Mouse (Mus musculus) limb, embryonic 14.5 days (tissue): ENCODE measurements around the gene Tex9. TPM values are rescaled to one million over a fixed set of nuclear protein-coding genes. Genes with fewer than 3 reads are reported as not detected.

ENCODE experiments used
- ATAC-seq: fragments of 200-750 bp; cut with Nextera tagmentation; 2 replicates; pipeline ENCODE4 v1.8.0; 2017; ENCODE audit warnings: low read depth, moderate number of reproducible peaks, moderate TSS enrichment; ENCODE audit not compliant: low FRiP score
- DNase-seq: peaks from one replicate; pipeline ENCODE4 v3.0.0-alpha.2; 2015; ENCODE audit warnings: low spot score
- H3K27ac ChIP-seq: fragments of 300-500 bp; sonication (generic); replicated peaks from 2 replicates; pipeline ENCODE4 v1.5.1; 2014; ENCODE audit warnings: low read depth, mild to moderate bottlenecking, low read length, moderate library complexity, mixed read lengths
- H3K27me3 ChIP-seq: fragments of 300-500 bp; sonication (generic); 2 replicates; pipeline ENCODE4 v1.6.1; 2014; ENCODE audit warnings: low read length, mixed read lengths; ENCODE audit not compliant: control insufficient read depth, insufficient read depth
- H3K36me3 ChIP-seq: fragments of 300-500 bp; sonication (generic); 2 replicates; pipeline ENCODE4 v1.6.1; 2014; ENCODE audit warnings: mild to moderate bottlenecking, low read length, moderate library complexity, mixed read lengths; ENCODE audit not compliant: control insufficient read depth, insufficient read depth
- H3K4me1 ChIP-seq: fragments of 300-500 bp; sonication (generic); 2 replicates; pipeline ENCODE4 v1.6.1; 2014; ENCODE audit warnings: antibody characterized with exemption, low read length, mixed read lengths; ENCODE audit not compliant: control insufficient read depth, insufficient read depth
- H3K4me2 ChIP-seq: fragments of 300-500 bp; sonication (generic); replicated peaks from 2 replicates; pipeline ENCODE4 v1.6.1; 2014; ENCODE audit warnings: low read depth, mild to moderate bottlenecking, low read length, moderate library complexity; ENCODE audit not compliant: severe bottlenecking
- H3K4me3 ChIP-seq: fragments of 300-500 bp; sonication (generic); replicated peaks from 2 replicates; pipeline ENCODE4 v1.5.1; 2014; ENCODE audit warnings: low read length
- H3K9ac ChIP-seq: fragments of 300-500 bp; sonication (generic); 2 replicates; pipeline ENCODE4 v1.6.1; 2014; ENCODE audit warnings: mild to moderate bottlenecking, low read depth, low read length, moderate library complexity; ENCODE audit not compliant: severe bottlenecking
- H3K9me3 ChIP-seq: fragments of 300-500 bp; sonication (generic); 2 replicates; pipeline ENCODE4 v1.6.1; 2016; ENCODE audit warnings: low read length; ENCODE audit not compliant: control insufficient read depth
- POLR2A ChIP-seq: fragments of 200-500 bp; IDR thresholded peaks from 2 replicates; pipeline ENCODE4 v1.8.0; 2012; ENCODE audit warnings: inconsistent platforms, mild to moderate bottlenecking, moderate library complexity, borderline replicate concordance; ENCODE audit not compliant: insufficient read depth, insufficient read length; ENCODE audit errors: extremely low read depth
- WGBS: fragments of 180-500 bp; shearing (Covaris S2); extraction: QIAGEN DNeasy Blood & Tissue Kit; methylation state at CpG from one replicate; pipeline ENCODE4 v1.1.7; 2014; 5-methylcytosine and 5-hydroxymethylcytosine counted together
- polyA plus RNA-seq, 2 experiments: library from polyadenylated mRNA; depleted of rRNA in 1 of 2; stranded (reverse) in 1 of 2; unstranded in 1 of 2; fragments of >200 nt; fragmentation: Nextera tagmentation in 1 of 2; extraction: Ambion mirVana in 1 of 2; gene quantifications; 2 replicates each; pipeline versions ENCODE4 v1.2.1 to v1.2.3; 2012 to 2014

The Tex9 gene
- polyA plus RNA-seq, 2 experiments, result 24.0 to 26.0 TPM

- Histone ChIP-seq H3K36me3 (0 out of 2 replicates have a peak, but pooled peaks cover 3% of the 10 kb centered on the region), H3K9ac (no peak overlapping the region), H3K4me1 (no peaks in the 10 kb centered on the region), H3K27ac (no peak overlapping the region), H3K4me2 (no peak overlapping the region), H3K4me3 (no peak overlapping the region), H3K27me3 (no peaks in the 10 kb centered on the region), H3K9me3 (no peaks in the 10 kb centered on the region)
- TF ChIP-seq POLR2A, result no peak
- WGBS, result 65% methylated on average over 11 of the region's 11 CpGs
- DNase-seq (no peak), ATAC-seq (no peak)
Observed at GRCm38 (mm10) chr9:72467551-72468407, 24.2 kb downstream of the Tex9 start.

- no peak for DNase-seq
- ATAC-seq, result no peak
- no peaks in the 10 kb centered on the region for H3K4me1 ChIP-seq
- WGBS, result 80% methylated on average over 4 of the region's 4 CpGs
- no peak for TF ChIP-seq POLR2A
- no peak overlapping the region for H3K27ac ChIP-seq
- no peak overlapping the region for H3K4me2 ChIP-seq
- no peak overlapping the region for H3K9ac ChIP-seq
- no peak overlapping the region for H3K4me3 ChIP-seq
- no peaks in the 10 kb centered on the region for H3K9me3 ChIP-seq
- no peaks in the 10 kb centered on the region for H3K27me3 ChIP-seq
- H3K36me3 ChIP-seq, result peaks cover 16% of the 10 kb centered on the region
Observed at GRCm38 (mm10) chr9:72465754-72466181, 26.2 kb downstream of the Tex9 start.

DNA sequence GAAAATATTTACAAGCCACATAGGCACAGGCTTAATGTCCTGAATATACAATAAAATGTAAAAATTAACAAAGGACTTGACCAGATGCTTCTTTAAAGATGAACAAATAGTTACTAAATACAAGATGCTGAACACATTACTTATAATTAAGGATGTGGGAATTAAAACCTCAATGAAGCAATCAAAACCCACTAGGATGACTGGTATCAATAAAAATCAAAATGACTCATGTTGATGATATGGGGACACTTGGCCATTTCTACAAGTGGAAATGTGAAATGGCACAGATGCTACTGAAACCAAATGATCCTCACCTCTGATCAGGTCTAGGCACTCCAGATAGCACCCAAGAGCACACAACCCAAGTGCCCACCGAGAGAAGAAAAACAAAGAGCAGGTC is 27.2 kb downstream of the Tex9 start:
- H3K36me3 ChIP-seq, result peaks cover 25% of the 10 kb centered on the region
- 75% methylated on average over 1 of the region's 1 CpGs for WGBS
- ATAC-seq, result no peak

GRCm38 (mm10) chr9:72462427-72462826 is 29.6 kb downstream of the Tex9 start:
- H3K36me3 ChIP-seq, result peaks cover 33% of the 10 kb centered on the region
- 94% methylated on average over 2 of the region's 2 CpGs for WGBS

More for the DNA sequence above, 27.2 kb downstream of the Tex9 start:
- no peak overlapping the region for H3K4me3 ChIP-seq
- no peak overlapping the region for H3K9ac ChIP-seq
- no peak overlapping the region for H3K4me2 ChIP-seq
- no peak for DNase-seq
- no peaks in the 10 kb centered on the region for H3K4me1 ChIP-seq
- H3K9me3 ChIP-seq, result no peaks in the 10 kb centered on the region
- H3K27me3 ChIP-seq, result no peaks in the 10 kb centered on the region
- H3K27ac ChIP-seq, result no peak overlapping the region
- TF ChIP-seq POLR2A, result no peak

DNA sequence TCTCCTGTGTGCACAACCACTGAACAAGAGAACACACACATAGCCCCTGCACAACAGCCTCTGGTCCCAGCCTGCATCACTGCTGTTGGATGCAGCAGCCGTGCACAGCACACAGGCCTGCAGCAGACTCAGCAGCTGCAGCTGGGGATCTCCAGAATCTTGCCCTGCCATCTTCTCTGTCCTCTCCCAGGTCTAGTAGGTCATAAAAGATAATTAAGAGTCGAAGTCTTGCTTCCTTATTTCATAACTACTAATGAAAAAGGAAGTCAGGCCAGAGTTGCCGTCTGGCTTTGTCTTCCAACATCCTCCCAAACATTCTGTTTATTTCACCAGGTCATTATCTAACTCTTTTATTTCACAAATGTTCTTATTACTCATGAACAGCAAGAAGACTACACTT is 31.2 kb downstream of the Tex9 start:
- no peak for DNase-seq
- Histone ChIP-seq H3K4me1 (no peaks in the 10 kb centered on the region), H3K9ac (no peak overlapping the region), H3K27me3 (no peaks in the 10 kb centered on the region), H3K27ac (no peak overlapping the region), H3K36me3 (peaks cover 36% of the 10 kb centered on the region), H3K9me3 (no peaks in the 10 kb centered on the region), H3K4me3 (no peak overlapping the region), H3K4me2 (no peak overlapping the region)
- ATAC-seq, result no peak
- 65% methylated on average over 3 of the region's 3 CpGs for WGBS
- TF ChIP-seq POLR2A, result no peak

More at GRCm38 (mm10) chr9:72462427-72462826, 29.6 kb downstream of the Tex9 start:
- Histone ChIP-seq H3K9me3 (no peaks in the 10 kb centered on the region), H3K27me3 (no peaks in the 10 kb centered on the region), H3K4me2 (no peak overlapping the region), H3K4me1 (no peaks in the 10 kb centered on the region), H3K9ac (no peak overlapping the region), H3K4me3 (no peak overlapping the region), H3K27ac (no peak overlapping the region)
- no peak for ATAC-seq
- no peak for DNase-seq
- no peak for TF ChIP-seq POLR2A
